Mouse (Mus musculus) layer of hippocampus, adult 9-10 months (tissue): Measurements from ENCODE around the gene Olfr1303.

Experiments used
- DNase-seq: peaks from one replicate; pipeline ENCODE4 v3.0.0; 2022; ENCODE audit warnings: low spot score

Gene Olfr1303

GRCm38 (mm10) chr2:111820240-111820639 lies at the start of gene Olfr1303:
Olfr1303 (minus strand) TSS chr2:111820340.
- DNase-seq: no peak

- DNase-seq: no peak
Measured at GRCm38 (mm10) chr2:111812936-111813335, 7.2 kb downstream of the Olfr1303 start.

GRCm38 (mm10) chr2:111777129-111777528 lies 43.0 kb downstream of the Olfr1303 start, which contains the start of gene Olfr1302:
Olfr1302 (plus strand) TSS chr2:111777429.
- no peak for DNase-seq
